Mouse (Mus musculus): Measurements from ENCODE around the gene Coq3. TPM values are rescaled to one million over a fixed set of nuclear protein-coding genes. Genes with fewer than 3 reads are reported as not detected.
A peak's percentile ranks its signal among the peaks of the same experiment; 100 is the strongest.

Gene Coq3
- total and polyA plus RNA-seq, 2 experiments, result 3.6 to 17.9 TPM

GRCm38 (mm10) chr4:21865226-21865625 is 14.2 kb upstream of the Coq3 start:
- Histone ChIP-seq H3K27me3 (ENCODE audit: control insufficient read depth, insufficient read depth, low read length) (no peaks in the 10 kb centered on the region), H3K9ac (ENCODE audit: low read depth, low read length) (no peak overlapping the region), H3K36me3 (ENCODE audit: control insufficient read depth, insufficient read depth, low read length) (peaks cover 44% of the 10 kb centered on the region), H3K4me1 (ENCODE audit: control insufficient read depth, insufficient read depth, low read length) (no peaks in the 10 kb centered on the region), H3K79me2 (ENCODE audit: control insufficient read depth, insufficient read depth, low read length) (peaks cover 2% of the 10 kb centered on the region; the same call in 1 of the 2 replicates), H3K27ac (replicated peaks; ENCODE audit: insufficient read depth, low read depth, low read length) (no peak overlapping the region), H3K4me3 (ENCODE audit: insufficient read depth, low read depth, low read length) (no peak overlapping the region)
- DNase-seq (ENCODE audit: extremely low read depth, low read depth, low spot score), result no peak
- WGBS, result 97% methylated on average over 1 of the region's 1 CpGs
- TF ChIP-seq POLR2A (IDR thresholded peaks at IDR 0.05; ENCODE audit: extremely low read depth, insufficient read depth, low read length) (no peak), CTCF (IDR thresholded peaks at IDR 0.05; ENCODE audit: low read depth, low read length) (no peak)

DNA sequence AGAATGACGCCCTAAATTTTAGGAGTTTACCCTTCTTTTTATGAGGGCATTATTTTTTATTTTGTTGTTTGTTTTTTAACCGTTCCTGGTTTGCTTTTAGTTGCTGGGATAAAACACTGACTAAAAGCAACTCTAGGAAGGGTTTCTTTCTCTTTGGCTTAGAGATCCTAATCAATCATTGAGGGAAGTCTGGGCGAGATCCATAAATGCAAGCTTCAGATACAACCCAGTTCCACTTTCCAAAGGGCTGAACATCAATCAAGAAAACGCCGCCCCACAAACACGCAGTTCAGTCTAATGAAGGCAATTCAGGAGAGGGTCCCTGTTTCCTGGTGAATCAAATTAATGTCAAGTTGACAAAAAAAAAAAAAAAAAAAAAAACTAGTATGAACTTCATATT is 697 bp upstream of the Coq3 start:
- H3K36me3 ChIP-seq (ENCODE audit: control insufficient read depth, insufficient read depth, low read length), result peaks cover 15% of the 10 kb centered on the region
- peaks cover 2% of the 10 kb centered on the region; the same call in 1 of the 2 replicates for H3K4me1 ChIP-seq (ENCODE audit: control insufficient read depth, insufficient read depth, low read length)
- H3K79me2 ChIP-seq (ENCODE audit: control insufficient read depth, insufficient read depth, low read length), result peaks cover 5% of the 10 kb centered on the region; the same call in 1 of the 2 replicates
- H3K27me3 ChIP-seq (ENCODE audit: control insufficient read depth, insufficient read depth, low read length), result no peaks in the 10 kb centered on the region
- TF ChIP-seq CTCF (IDR thresholded peaks at IDR 0.05; ENCODE audit: low read depth, low read length) (no peak), POLR2A (IDR thresholded peaks at IDR 0.05; ENCODE audit: extremely low read depth, insufficient read depth, low read length) (no peak)
- no peak overlapping the region for H3K27ac ChIP-seq (replicated peaks; ENCODE audit: insufficient read depth, low read depth, low read length)
- peak; percentile 68 for DNase-seq (ENCODE audit: extremely low read depth, low read depth, low spot score)
- 9% methylated on average over 6 of the region's 6 CpGs for WGBS
- H3K4me3 ChIP-seq (ENCODE audit: insufficient read depth, low read depth, low read length), result no peak overlapping the region
- no peak overlapping the region for H3K9ac ChIP-seq (ENCODE audit: low read depth, low read length)

DNA sequence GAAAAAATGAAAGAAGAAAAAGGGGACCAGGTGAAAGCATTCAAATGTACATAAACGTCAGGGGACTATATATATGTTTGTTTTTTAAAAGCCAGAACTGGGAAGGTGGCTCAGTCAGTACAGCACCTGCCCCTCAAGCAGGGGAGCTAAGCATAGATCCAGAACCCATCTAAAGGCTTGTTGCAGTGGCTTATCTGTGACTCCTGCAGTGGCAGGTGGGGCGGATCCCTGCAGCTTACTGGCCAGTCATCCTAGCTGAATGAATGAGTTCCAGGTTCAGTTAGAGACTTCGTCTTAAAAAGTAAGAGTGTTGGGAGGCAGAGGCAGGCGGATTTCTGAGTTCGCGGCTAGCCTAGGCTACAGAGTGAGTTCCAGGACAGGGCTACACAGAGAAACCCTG is 3.3 kb downstream of the Coq3 start:
- peaks cover 2% of the 10 kb centered on the region; the same call in 1 of the 2 replicates for H3K4me1 ChIP-seq (ENCODE audit: control insufficient read depth, insufficient read depth, low read length)
- no peak overlapping the region for H3K9ac ChIP-seq (ENCODE audit: low read depth, low read length)
- H3K36me3 ChIP-seq (ENCODE audit: control insufficient read depth, insufficient read depth, low read length), result peaks cover 2% of the 10 kb centered on the region; the same call in 1 of the 2 replicates
- WGBS, result 93% methylated on average over 6 of the region's 6 CpGs
- peaks cover 5% of the 10 kb centered on the region; the same call in 1 of the 2 replicates for H3K79me2 ChIP-seq (ENCODE audit: control insufficient read depth, insufficient read depth, low read length)
- no peak for DNase-seq (ENCODE audit: extremely low read depth, low read depth, low spot score)
- no peak overlapping the region for H3K27ac ChIP-seq (replicated peaks; ENCODE audit: insufficient read depth, low read depth, low read length)
- H3K27me3 ChIP-seq (ENCODE audit: control insufficient read depth, insufficient read depth, low read length), result no peaks in the 10 kb centered on the region
- TF ChIP-seq POLR2A (IDR thresholded peaks at IDR 0.05; ENCODE audit: extremely low read depth, insufficient read depth, low read length) (no peak), CTCF (IDR thresholded peaks at IDR 0.05; ENCODE audit: low read depth, low read length) (no peak)
- H3K4me3 ChIP-seq (ENCODE audit: insufficient read depth, low read depth, low read length), result no peak overlapping the region

DNA sequence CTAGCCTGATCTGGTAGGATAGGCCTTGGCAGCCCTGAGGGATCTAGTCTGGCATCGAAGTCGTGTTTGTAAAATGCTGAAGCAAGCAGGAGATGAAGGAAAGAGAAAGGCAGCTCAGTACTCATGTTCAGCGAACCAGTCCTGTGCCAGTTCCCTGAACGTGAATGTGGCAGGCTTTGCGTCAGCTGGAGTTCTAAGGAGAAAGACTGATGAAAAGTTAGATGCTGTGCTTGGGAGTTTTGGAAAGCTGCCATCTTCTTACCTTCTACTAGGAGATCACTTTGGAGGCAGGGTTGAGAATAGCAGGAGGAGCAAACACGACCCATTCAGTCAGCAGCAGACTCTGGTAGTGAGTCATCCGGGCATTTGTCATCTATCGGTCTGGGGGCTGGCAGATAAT is 6.4 kb downstream of the Coq3 start:
- 89% methylated on average over 8 of the region's 8 CpGs for WGBS
- Histone ChIP-seq H3K36me3 (ENCODE audit: control insufficient read depth, insufficient read depth, low read length) (peaks cover 2% of the 10 kb centered on the region; the same call in 1 of the 2 replicates), H3K9ac (ENCODE audit: low read depth, low read length) (no peak overlapping the region), H3K4me3 (ENCODE audit: insufficient read depth, low read depth, low read length) (no peak overlapping the region), H3K27me3 (ENCODE audit: control insufficient read depth, insufficient read depth, low read length) (no peaks in the 10 kb centered on the region), H3K4me1 (ENCODE audit: control insufficient read depth, insufficient read depth, low read length) (no peaks in the 10 kb centered on the region; the same call in 1 of the 2 replicates), H3K27ac (replicated peaks; ENCODE audit: insufficient read depth, low read depth, low read length) (no peak overlapping the region), H3K79me2 (ENCODE audit: control insufficient read depth, insufficient read depth, low read length) (peaks cover 8% of the 10 kb centered on the region; the same call in 1 of the 2 replicates)
- DNase-seq (ENCODE audit: extremely low read depth, low read depth, low spot score), result no peak
- no peak for TF ChIP-seq CTCF (IDR thresholded peaks at IDR 0.05; ENCODE audit: low read depth, low read length)
- no peak for TF ChIP-seq POLR2A (IDR thresholded peaks at IDR 0.05; ENCODE audit: extremely low read depth, insufficient read depth, low read length)

- Histone ChIP-seq H3K27me3 (ENCODE audit: control insufficient read depth, insufficient read depth, low read length) (peaks cover 16% of the 10 kb centered on the region), H3K27ac (replicated peaks; ENCODE audit: insufficient read depth, low read depth, low read length) (no peak within 1 kb of the TSS), H3K79me2 (ENCODE audit: control insufficient read depth, insufficient read depth, low read length) (no peaks in the 10 kb centered on the region), H3K4me1 (ENCODE audit: control insufficient read depth, insufficient read depth, low read length) (0 out of 2 replicates have a peak, but pooled peaks cover 2% of the 10 kb centered on the region), H3K36me3 (ENCODE audit: control insufficient read depth, insufficient read depth, low read length) (no peaks in the 10 kb centered on the region), H3K9ac (ENCODE audit: low read depth, low read length) (peak within 1 kb of the TSS; percentile 56), H3K4me3 (ENCODE audit: insufficient read depth, low read depth, low read length) (peak within 1 kb of the TSS; percentile 60)
- TF ChIP-seq CTCF (IDR thresholded peaks at IDR 0.05; ENCODE audit: low read depth, low read length) (no peak), POLR2A (IDR thresholded peaks at IDR 0.05; ENCODE audit: extremely low read depth, insufficient read depth, low read length) (no peak)
- DNase-seq (ENCODE audit: extremely low read depth, low read depth, low spot score), result no peak
- 2% methylated on average over 73 of the region's 83 CpGs for WGBS
These were observed 51.7 kb downstream of the Coq3 start, which contains the start of gene Faxc for GRCm38 (mm10) chr4:21930971-21931771. Gene Faxc, plus strand, starts transcription at chr4:21931329.

Measured in liver, adult 2 months (tissue).